Mouse (Mus musculus) testis, postnatal 10 days (tissue): Measurements from ENCODE around the gene Noct.

ENCODE experiments used
- DNase-seq: peaks from one replicate; pipeline ENCODE4 v3.0.0; 2021; ENCODE audit warnings: low spot score

The Noct gene

GRCm38 (mm10) chr3:51276421-51277111 is 52.3 kb downstream of the Noct start:
- peak; percentile 71 for DNase-seq

GRCm38 (mm10) chr3:51277201-51278150 is 53.2 kb downstream of the Noct start:
- peak; percentile 85 for DNase-seq

DNA sequence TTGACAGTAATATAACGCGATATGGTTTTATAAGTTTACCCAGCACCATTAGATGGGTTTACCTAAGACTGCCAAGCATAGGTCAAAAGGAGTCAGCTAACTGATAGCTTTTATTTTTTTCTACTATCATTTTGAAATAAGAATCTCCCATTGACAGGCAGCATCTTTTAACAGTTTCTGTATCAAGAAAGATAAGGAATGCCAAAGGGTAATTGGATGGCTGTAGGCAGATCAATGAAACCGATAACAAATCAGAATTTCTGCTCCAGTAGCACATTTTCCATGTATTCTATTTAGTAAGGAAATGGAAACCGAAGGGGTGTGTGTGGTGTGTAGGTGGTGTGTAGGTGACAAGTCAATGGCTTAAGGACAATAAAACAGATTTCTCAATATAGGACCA is 54.2 kb downstream of the Noct start:
- no peak for DNase-seq

GRCm38 (mm10) chr3:51281727-51282126 is 57.5 kb downstream of the Noct start:
- DNase-seq = no peak

GRCm38 (mm10) chr3:51284375-51284774 is 60.1 kb downstream of the Noct start:
- DNase-seq = no peak

GRCm38 (mm10) chr3:51288880-51289821 is 64.9 kb downstream of the Noct start:
- peak; percentile 89 for DNase-seq

GRCm38 (mm10) chr3:51294251-51294650 is 70.0 kb downstream of the Noct start:
- DNase-seq = peak; percentile 11

GRCm38 (mm10) chr3:51295225-51295624 is 71.0 kb downstream of the Noct start:
- peak; percentile 23 for DNase-seq

GRCm38 (mm10) chr3:51296790-51297189 is 72.5 kb downstream of the Noct start:
- no peak for DNase-seq
